Mouse (Mus musculus): ENCODE data around the gene Arhgap42.

DNA sequence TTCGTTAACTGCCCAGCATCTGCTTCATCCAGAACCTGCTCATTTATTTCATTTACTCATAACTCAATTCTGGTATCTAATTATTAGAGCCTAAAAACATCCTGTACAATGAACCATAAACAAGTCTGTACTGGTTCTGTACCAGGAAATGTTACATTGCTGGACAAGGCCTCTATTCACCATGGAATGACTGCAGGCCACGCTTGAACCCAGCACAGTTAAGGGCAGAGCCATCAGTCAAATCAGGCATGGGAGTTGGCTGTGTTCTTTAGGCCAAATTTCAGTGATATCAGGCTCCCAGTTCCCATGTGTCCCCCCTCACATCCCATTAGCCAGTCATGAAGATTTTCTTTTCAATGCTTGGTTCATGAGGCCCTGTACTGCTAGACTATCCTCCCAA lies 20.6 kb downstream of the Arhgap42 start:
- no peak for TF ChIP-seq CTCF (IDR thresholded peaks at IDR 0.05)
- TF ChIP-seq EP300 (IDR thresholded peaks at IDR 0.05): no peak

Data from lung, postnatal 0 days (tissue).